Mouse (Mus musculus) layer of hippocampus, adult 2 months (tissue): ENCODE results near the gene Ap4b1. TPM values are rescaled to one million over a fixed set of nuclear protein-coding genes. Genes with fewer than 3 reads are reported as not detected.
"Not testable (repeated sequence)": the region's sequence is repeated elsewhere in the genome, so short reads cannot be mapped to it uniquely, and the experiment has no call there.

Experiments
- DNase-seq, 2 experiments: peaks; one replicate each; pipeline ENCODE4 v3.0.0; 2022; ENCODE audit warnings: low spot score in 2 of 2
- H3K27ac ChIP-seq: fragments of 200-600 bp; 2 replicates; pipeline ENCODE4 v1.8.1; 2022
- H3K4me3 ChIP-seq: fragments of 200-600 bp; 2 replicates; pipeline ENCODE4 v1.8.1; 2022; ENCODE audit warnings: mild to moderate bottlenecking
- CTCF ChIP-seq: fragments of 200-600 bp; conservative IDR thresholded peaks from 2 replicates; pipeline ENCODE4 v1.8.1; 2022; ENCODE audit warnings: antibody characterized with exemption, mild to moderate bottlenecking, moderate library complexity
- total RNA-seq, 2 experiments: library from RNA; stranded (reverse); gene quantifications; 2 replicates each; pipeline ENCODE4 v1.2.3; 2021

Ap4b1 gene
- total RNA-seq, 2 experiments from 2014 or later = 12.7 to 13.3 TPM

DNA sequence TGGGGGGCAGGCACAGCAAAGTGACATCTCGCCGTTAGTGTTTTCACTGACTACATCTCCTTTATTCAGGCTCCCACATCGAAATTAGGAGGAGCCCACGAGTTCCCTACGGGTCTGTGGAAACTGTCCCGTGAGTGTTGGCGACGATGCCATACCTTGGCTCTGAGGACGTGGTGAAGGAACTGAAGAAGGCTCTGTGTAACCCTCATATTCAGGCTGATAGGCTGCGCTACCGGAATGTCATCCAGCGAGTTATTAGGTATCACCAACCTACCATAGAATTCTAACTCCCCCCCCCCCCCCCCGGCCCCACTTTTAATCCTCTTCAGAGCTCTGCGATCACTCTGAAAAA is 455 bp downstream of the Ap4b1 start:
- DNase-seq = no peak
- Histone ChIP-seq H3K4me3 (peak overlapping the region; percentile 97), H3K27ac (peak overlapping the region; percentile 95)
- no peak for TF ChIP-seq CTCF

GRCm38 (mm10) chr3:103810967-103811366 is 1.6 kb downstream of the Ap4b1 start:
- H3K4me3 ChIP-seq = no peak overlapping the region
- no peak for TF ChIP-seq CTCF
- H3K27ac ChIP-seq = no peak overlapping the region
- DNase-seq = no peak

DNA sequence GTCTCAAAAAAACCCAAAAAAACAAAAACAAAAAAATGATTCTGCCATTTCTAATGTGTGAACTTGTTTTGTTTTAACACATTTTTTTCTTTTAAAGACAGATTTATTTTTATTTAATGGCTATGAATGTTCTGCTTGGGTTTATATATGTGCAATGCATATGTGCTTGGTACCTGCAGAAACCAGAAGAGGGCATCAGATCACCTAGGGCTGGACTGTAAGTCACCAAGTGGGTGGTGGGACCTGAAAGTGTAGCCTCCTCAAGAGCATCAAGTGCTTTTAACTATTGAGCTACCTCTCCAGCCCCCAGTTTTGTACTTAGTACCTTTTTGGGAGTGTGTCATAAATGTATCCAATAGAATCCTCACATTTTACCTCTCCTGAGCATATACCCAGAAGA is 18.2 kb downstream of the Ap4b1 start:
- no peak for DNase-seq
- no peak overlapping the region for H3K4me3 ChIP-seq
- H3K27ac ChIP-seq = no peak overlapping the region
- peak; percentile 39 for TF ChIP-seq CTCF

GRCm38 (mm10) chr3:103829036-103829435 is 19.7 kb downstream of the Ap4b1 start:
- Histone ChIP-seq H3K4me3 (no peak overlapping the region), H3K27ac (no peak overlapping the region)
- no peak for DNase-seq
- TF ChIP-seq CTCF = no peak

DNA sequence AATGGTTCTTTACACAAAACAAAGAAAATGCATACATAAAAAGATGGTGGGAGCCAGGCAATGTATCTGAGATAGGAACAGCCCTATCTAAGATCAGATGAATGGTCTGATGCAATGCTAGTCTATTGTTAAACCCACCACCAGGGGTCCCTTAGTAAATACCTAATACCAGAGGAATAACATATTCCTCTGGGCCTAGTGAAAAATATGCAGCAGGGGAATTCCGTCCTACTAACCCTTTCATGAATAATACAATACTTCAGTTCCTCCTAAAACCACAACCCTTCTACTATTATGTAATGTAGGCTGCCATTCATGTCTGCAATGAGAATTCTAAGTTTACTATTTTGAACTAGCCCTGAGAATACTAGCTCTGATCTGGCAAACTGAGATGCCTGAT is 21.4 kb downstream of the Ap4b1 start:
- DNase-seq, H3K4me3 ChIP-seq, H3K27ac ChIP-seq: not testable (repeated sequence)
- peak; percentile 55 for TF ChIP-seq CTCF

DNA sequence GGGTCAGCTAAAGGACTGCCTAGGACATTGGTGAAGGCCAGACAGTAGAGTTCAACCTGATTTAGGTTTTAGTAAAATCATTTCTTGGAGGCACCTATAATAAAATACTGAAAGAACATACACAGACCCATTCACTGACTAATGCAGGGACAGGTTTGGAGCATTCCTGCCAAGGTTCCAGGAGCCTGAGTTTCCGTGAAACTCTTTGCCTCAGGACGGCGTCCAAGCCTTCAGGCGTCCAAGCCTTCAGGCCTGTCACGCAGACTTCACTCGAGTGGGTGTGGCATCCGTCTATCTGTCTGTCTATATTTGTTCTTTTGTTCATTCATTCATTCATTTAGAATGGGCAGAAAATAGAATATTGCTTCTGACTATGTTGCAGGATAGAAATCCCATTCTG is 21.8 kb downstream of the Ap4b1 start:
- no peak for DNase-seq
- no peak overlapping the region for H3K27ac ChIP-seq
- TF ChIP-seq CTCF = no peak
- H3K4me3 ChIP-seq = no peak overlapping the region

- no peak within 1 kb of the TSS for H3K4me3 ChIP-seq
- no peak within 1 kb of the TSS for H3K27ac ChIP-seq
- DNase-seq = no peak
- no peak for TF ChIP-seq CTCF
Measured at GRCm38 (mm10) chr3:103832426-103832825, 23.1 kb downstream of the Ap4b1 start, which contains the start of gene Bcl2l15. TSS of gene Bcl2l15 (plus strand) at chr3:103832601.

DNA sequence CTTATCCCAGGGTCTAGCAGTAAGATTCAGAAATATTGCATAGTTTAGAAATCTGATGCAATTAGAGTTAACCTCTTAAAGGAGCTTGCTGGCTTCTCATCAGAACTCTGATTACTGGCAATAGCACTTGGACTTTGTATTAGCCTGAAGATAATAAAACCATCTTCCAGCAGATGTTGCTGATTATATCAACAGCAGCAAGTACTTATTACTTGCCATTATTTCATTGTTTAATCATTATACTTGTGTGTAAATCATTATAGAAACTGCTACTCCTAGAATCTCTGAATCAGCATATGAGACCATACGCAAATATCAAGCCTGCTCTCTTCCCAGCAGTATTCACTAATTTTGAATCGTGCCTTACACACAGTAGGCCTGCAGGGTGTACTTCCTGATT is 24.7 kb downstream of the Ap4b1 start:
- Histone ChIP-seq H3K27ac (no peak overlapping the region), H3K4me3 (no peak overlapping the region)
- DNase-seq = no peak
- TF ChIP-seq CTCF = no peak

- no peak for TF ChIP-seq CTCF
- Histone ChIP-seq H3K27ac (peak overlapping the region; percentile 25; the same call in 1 of the 2 replicates), H3K4me3 (no peak overlapping the region)
- DNase-seq = no peak
Measured at GRCm38 (mm10) chr3:103835272-103835950, 26.1 kb downstream of the Ap4b1 start.

- 0 out of 2 replicates have a peak, but pooled peaks have one; percentile 8 for TF ChIP-seq CTCF
- DNase-seq = no peak
- Histone ChIP-seq H3K4me3 (peak overlapping the region; percentile 23; the same call in 1 of the 2 replicates), H3K27ac (peak overlapping the region; percentile 25)
Measured at GRCm38 (mm10) chr3:103835951-103836310, 26.6 kb downstream of the Ap4b1 start.

DNA sequence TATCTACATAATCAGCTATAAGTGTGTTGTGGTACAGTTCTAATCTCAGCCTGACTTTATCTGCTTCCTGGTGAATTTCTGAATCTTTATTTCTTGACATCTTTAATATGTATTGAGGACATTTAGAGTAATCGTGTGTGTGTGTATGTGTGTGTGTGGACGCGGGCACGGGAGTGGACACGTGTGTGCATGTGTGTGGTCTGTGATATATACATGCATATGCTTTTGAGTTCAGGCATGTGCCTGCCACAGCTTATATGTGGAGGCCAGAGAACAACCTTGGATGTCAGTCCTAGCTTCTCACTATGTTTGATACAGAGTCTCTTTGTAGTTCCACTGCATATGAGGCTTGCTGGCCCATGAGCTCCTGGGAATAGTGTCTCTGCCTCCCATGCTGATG is 27.1 kb downstream of the Ap4b1 start:
- no peak for DNase-seq
- TF ChIP-seq CTCF = no peak
- Histone ChIP-seq H3K4me3 (peak overlapping the region; percentile 23; the same call in 1 of the 2 replicates), H3K27ac (peak overlapping the region; percentile 25)

- H3K4me3 ChIP-seq = no peak overlapping the region
- no peak overlapping the region for H3K27ac ChIP-seq
- DNase-seq = no peak
- TF ChIP-seq CTCF = no peak
Measured at GRCm38 (mm10) chr3:103839711-103840110, 30.4 kb downstream of the Ap4b1 start.

- not testable (repeated sequence) for DNase-seq, H3K27ac ChIP-seq, H3K4me3 ChIP-seq
Measured at GRCm38 (mm10) chr3:103840195-103840594, 30.9 kb downstream of the Ap4b1 start.

DNA sequence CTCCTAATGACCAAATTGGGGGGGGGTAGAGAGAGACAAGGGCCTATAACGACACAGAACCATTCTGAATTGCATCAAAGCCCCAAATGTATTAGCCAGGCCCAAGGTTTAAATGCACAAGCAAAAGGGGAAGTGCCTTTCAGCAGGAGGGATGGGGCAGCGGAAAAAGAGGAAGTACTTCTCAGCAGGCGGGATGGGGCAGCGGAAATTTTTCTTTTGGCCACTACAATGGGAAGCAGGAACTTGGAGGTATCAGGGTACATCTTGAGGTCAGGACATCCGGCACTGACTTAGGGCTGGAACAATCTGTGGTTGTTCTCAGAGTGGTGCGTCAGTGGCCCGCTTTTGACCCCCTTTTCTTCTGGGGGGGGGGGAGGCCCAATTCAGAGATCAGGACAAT is 31.6 kb downstream of the Ap4b1 start:
- H3K4me3 ChIP-seq, DNase-seq, H3K27ac ChIP-seq: not testable (repeated sequence)
